In genomic region chr10:19938738-19939137, GRCm38 (mm10) we compare ENCODE assay signal across 19 mouse cellular contexts. TPM values are rescaled to one million over a fixed set of nuclear protein-coding genes. Genes with fewer than 3 reads are reported as not detected.
DNase-seq lines count a peak whose midpoint lies in the region; ATAC-seq and TF ChIP-seq lines count a peak whose summit lies in the region.
"Had no signal": no experiment of that assay in that cellular context is flagged by ENCODE, and none has a peak within 500 bp of the region (broad histone marks: within the 10 kb centered on the region; RNA-seq: fewer than 3 reads in every experiment).

No protein-coding gene starts in this region.

- TF ChIP-seq POLR2A in heart, adult 2 months (IDR thresholded peaks at IDR 0.05; ENCODE audit: insufficient read depth, low read depth, low read length) = no peak
- TF ChIP-seq POLR2A in cortical plate, adult 2 months (IDR thresholded peaks at IDR 0.05; ENCODE audit: extremely low read depth, insufficient read depth, low read length) = no peak

- peaks cover 29% of the 10 kb centered on the region for H3K4me1 ChIP-seq in heart, adult 2 months (ENCODE audit: control insufficient read depth, insufficient read depth, low read length)
- peaks cover 40% of the 10 kb centered on the region for H3K4me1 ChIP-seq in liver, postnatal 0 days (ENCODE audit: insufficient read depth)
- H3K4me1 ChIP-seq in liver, embryonic 12.5 days = peaks cover 43% of the 10 kb centered on the region
- peaks cover 11% of the 10 kb centered on the region for H3K4me1 ChIP-seq in cortical plate, adult 2 months (ENCODE audit: control insufficient read depth, insufficient read depth, low read length)

- no peak overlapping the region for H3K4me2 ChIP-seq in liver, postnatal 0 days (ENCODE audit: low read depth, low read length)
- H3K4me2 ChIP-seq in liver, embryonic 12.5 days = no peak overlapping the region
- H3K4me2 ChIP-seq: heart, embryonic 12.5 days; hindbrain, embryonic 15.5 days had no signal

- no peaks in the 10 kb centered on the region for H3K27me3 ChIP-seq in heart, adult 2 months (ENCODE audit: control insufficient read depth, insufficient read depth, low read length)
- H3K27me3 ChIP-seq in liver, postnatal 0 days (ENCODE audit: insufficient read depth, low read length) = peaks cover 9% of the 10 kb centered on the region
- peaks cover 21% of the 10 kb centered on the region for H3K27me3 ChIP-seq in liver, embryonic 12.5 days (replicated peaks)
- H3K27me3 ChIP-seq: heart, embryonic 12.5 days had no signal

- DNase-seq in heart, adult 2 months = no peak
- no peak for DNase-seq in heart, postnatal 36 days
- no peak for DNase-seq in liver, postnatal 0 days
- peak; percentile 36 to 60 for DNase-seq in kidney, postnatal 36 days
- no peak for DNase-seq in right cerebral cortex, postnatal 36 days (ENCODE audit: low spot score in 2 of 2)
- DNase-seq: adrenal gland, adult 8-10 months; cerebellum, postnatal 10 days; embryo, embryonic 11 days; forebrain, postnatal 0 days; heart, postnatal 4 days; right cerebral cortex, postnatal 14 days had no signal

- H3K27ac ChIP-seq in heart, adult 2 months = peak overlapping the region; percentile 86; the same call in 1 of the 2 replicates
- 0 out of 2 replicates have a peak overlapping the region, but pooled peaks have one; percentile 45 for H3K27ac ChIP-seq in liver, postnatal 0 days (ENCODE audit: low read depth)
- no peak overlapping the region for H3K27ac ChIP-seq in liver, embryonic 12.5 days
- 0 out of 2 replicates have a peak overlapping the region, but pooled peaks have one; percentile 6 for H3K27ac ChIP-seq in cortical plate, adult 2 months (ENCODE audit: insufficient read depth, low read length)
- H3K27ac ChIP-seq: hindbrain, embryonic 15.5 days; liver, embryonic 14.5 days had no signal

- H3K36me3 ChIP-seq in heart, adult 2 months (ENCODE audit: control insufficient read depth, insufficient read depth, low read length) = peaks cover 17% of the 10 kb centered on the region; the same call in 1 of the 2 replicates
- no peaks in the 10 kb centered on the region for H3K36me3 ChIP-seq in liver, postnatal 0 days (replicated peaks; ENCODE audit: insufficient read depth, low read length)
- no peaks in the 10 kb centered on the region for H3K36me3 ChIP-seq in liver, embryonic 12.5 days
- H3K36me3 ChIP-seq: heart, embryonic 12.5 days; hindbrain, embryonic 15.5 days had no signal

- TF ChIP-seq EP300 in heart, adult 2 months (IDR thresholded peaks at IDR 0.05; ENCODE audit: insufficient read depth, low read depth, low read length) = no peak
- TF ChIP-seq EP300 in liver, postnatal 0 days (IDR thresholded peaks at IDR 0.05; ENCODE audit: low read depth) = no peak

- 66% methylated on average over 6 of the region's 6 CpGs for WGBS in heart, adult 2 months
- whole genome bisulfite sequencing in liver, postnatal 0 days (ENCODE audit: insufficient replicate concordance) = 69% methylated on average over 6 of the region's 6 CpGs
- WGBS in liver, embryonic 12.5 days (ENCODE audit: insufficient replicate concordance) = 68% methylated on average over 6 of the region's 6 CpGs

- no peak overlapping the region for H3K4me3 ChIP-seq in heart, adult 2 months
- no peak overlapping the region for H3K4me3 ChIP-seq in liver, postnatal 0 days (ENCODE audit: low read depth, low read length)
- no peak overlapping the region for H3K4me3 ChIP-seq in liver, embryonic 12.5 days
- no peak overlapping the region for H3K4me3 ChIP-seq in cortical plate, adult 2 months (ENCODE audit: insufficient read depth, low read length)
- H3K4me3 ChIP-seq: heart, embryonic 12.5 days; hindbrain, embryonic 15.5 days had no signal

- 0 out of 2 replicates have a peak, but pooled peaks cover 2% of the 10 kb centered on the region for H3K79me2 ChIP-seq in heart, adult 2 months (replicated peaks; ENCODE audit: control insufficient read depth, insufficient read depth, low read length)

- H3K9ac ChIP-seq in heart, adult 2 months (ENCODE audit: low read depth, low read length) = no peak overlapping the region
- H3K9ac ChIP-seq in liver, postnatal 0 days (replicated peaks) = no peak overlapping the region
- H3K9ac ChIP-seq in liver, embryonic 12.5 days = no peak overlapping the region
- H3K9ac ChIP-seq: forebrain, postnatal 0 days; heart, embryonic 12.5 days; hindbrain, embryonic 15.5 days; liver, embryonic 14.5 days had no signal

- intact Hi-C loops in heart, adult 2 months (cut with DNase I) = no loop called here
- intact Hi-C loops in heart, postnatal 36 days (cut with DNase I) = loop anchor here (10.0 kb wide), 1 partner anchor 66 kb away; no protein-coding TSS in a partner anchor

- no peak for TF ChIP-seq CTCF in heart, adult 2 months (IDR thresholded peaks at IDR 0.05)
- no peak for TF ChIP-seq CTCF in liver, postnatal 0 days (IDR thresholded peaks at IDR 0.05; ENCODE audit: low read depth)
- TF ChIP-seq CTCF in cortical plate, adult 2 months (IDR thresholded peaks at IDR 0.05; ENCODE audit: extremely low read depth, insufficient read depth, low read length) = no peak

- no peak for ATAC-seq in liver, postnatal 0 days
- no peak for ATAC-seq in liver, embryonic 12.5 days
- no peak for ATAC-seq in activated CD4-positive, CD25-positive, alpha-beta regulatory T cell, adult 4 months
- ATAC-seq: forebrain, postnatal 0 days; intestine, postnatal 0 days; midbrain, embryonic 16.5 days had no signal

- H3K9me3 ChIP-seq in liver, postnatal 0 days (ENCODE audit: low read length) = no peaks in the 10 kb centered on the region
- H3K9me3 ChIP-seq in liver, embryonic 12.5 days (replicated peaks) = no peaks in the 10 kb centered on the region
- H3K9me3 ChIP-seq: heart, embryonic 12.5 days; hindbrain, embryonic 15.5 days had no signal

RNA-seq across cellular contexts. Expression of gene Map3k5, which starts 4.5 kb away (rescaled TPM):
- 10 to 100 TPM; 42.6 to 45.3 TPM for total RNA-seq in heart, adult 2 months (2021)
- polyA plus RNA-seq in heart, adult 2 months (2012; rRNA removed) = 7.6 and 11.9 TPM in 2 replicates
- 10 to 100 TPM; 43.4 to 43.5 TPM for total RNA-seq in heart, postnatal 36 days (2021)
- 1.1 and 1.4 TPM in 2 replicates for polyA plus RNA-seq in liver, postnatal 0 days (2015; fragmentation: Nextera tagmentation; extraction: Ambion mirVana)
- polyA plus RNA-seq in liver, embryonic 12.5 days (2016; fragmentation: Nextera tagmentation; extraction: Ambion mirVana) = 1.2 and 1.3 TPM in 2 replicates
- 17.2 and 19.6 TPM in 2 replicates for polyA plus RNA-seq in cortical plate, adult 2 months (2012; rRNA removed)
- 10 to 100 TPM in 1 of 2 experiments, 1 to 10 TPM in 1; 9.6 to 15.7 TPM for polyA plus RNA-seq in activated CD4-positive, CD25-positive, alpha-beta regulatory T cell, adult 4 months (2017; shearing (Covaris generic))

RNA-seq across cellular contexts. Expression of gene Pex7, which starts 31.2 kb away (rescaled TPM):
- total RNA-seq in heart, adult 2 months (2021) = 10 to 100 TPM; 32.5 to 32.8 TPM
- 37.6 and 59.0 TPM in 2 replicates for polyA plus RNA-seq in heart, adult 2 months (2012; rRNA removed)
- total RNA-seq in heart, postnatal 36 days (2021) = 10 to 100 TPM; 27.4 to 35.1 TPM
- polyA plus RNA-seq in liver, postnatal 0 days (2015; fragmentation: Nextera tagmentation; extraction: Ambion mirVana) = 51.4 and 58.5 TPM in 2 replicates
- polyA plus RNA-seq in liver, embryonic 12.5 days (2016; fragmentation: Nextera tagmentation; extraction: Ambion mirVana) = 29.7 and 30.9 TPM in 2 replicates
- 35.4 and 35.8 TPM in 2 replicates for polyA plus RNA-seq in cortical plate, adult 2 months (2012; rRNA removed)
- 10 to 100 TPM; 10.7 to 13.0 TPM for polyA plus RNA-seq in activated CD4-positive, CD25-positive, alpha-beta regulatory T cell, adult 4 months (2017; shearing (Covaris generic))

Comparison
In these comparisons a context has a peak if more than half of its experiments do, and no peak if none do; other contexts are left out.
1. DNase-seq: peak in kidney, postnatal 36 days (2 of 2); none in heart, adult 2 months (0 of 2), heart, postnatal 36 days (0 of 2), liver, postnatal 0 days (single experiment) and right cerebral cortex, postnatal 36 days (0 of 2).